Mouse (Mus musculus): ENCODE measurements around the gene Tec. TPM values are rescaled to one million over a fixed set of nuclear protein-coding genes. Genes with fewer than 3 reads are reported as not detected.

Tec gene
- polyA plus RNA-seq, 1 experiment from 2014 or later: 4.3 TPM

DNA sequence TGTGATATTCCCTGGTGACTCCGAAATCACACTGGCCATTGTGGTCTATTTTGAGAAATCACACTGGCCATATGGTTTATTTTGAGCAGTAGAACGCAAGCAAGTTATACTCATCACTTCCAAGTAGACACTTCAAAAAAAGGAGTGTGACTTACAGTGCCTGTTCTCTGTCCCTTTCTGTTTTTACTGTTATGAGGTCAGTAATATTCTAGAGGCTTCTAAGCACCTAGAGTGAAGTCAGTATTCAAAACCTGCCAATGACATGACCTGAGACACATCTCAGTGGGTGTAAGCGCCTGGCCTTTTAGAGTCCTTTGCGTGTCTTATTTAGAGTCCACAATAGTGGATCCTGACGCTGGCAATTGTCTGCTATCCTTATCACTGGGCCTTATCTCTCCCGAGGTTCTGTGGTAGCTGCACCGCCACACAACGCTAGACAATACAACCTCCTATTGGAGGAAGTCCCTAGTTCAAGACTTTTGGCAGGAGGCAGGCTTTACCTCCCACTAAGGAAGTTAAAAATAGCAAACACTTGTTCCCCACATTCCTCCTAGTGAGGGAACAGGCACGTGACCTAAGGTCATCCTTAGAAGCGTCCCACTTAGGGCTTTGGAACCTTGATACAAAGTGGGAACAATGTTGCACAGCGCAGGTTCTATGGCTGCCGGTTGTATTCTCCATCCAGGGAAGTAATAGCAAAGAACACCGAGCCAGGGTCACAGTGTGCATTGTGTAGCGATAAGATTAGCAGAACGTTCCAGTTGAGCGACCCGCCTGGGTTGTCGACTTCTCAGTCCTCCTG lies 28.4 kb upstream of the Tec start:
- no peaks in the 10 kb centered on the region for H3K9me3 ChIP-seq (replicated peaks; ENCODE audit: control insufficient read depth, low read length)
- H3K27ac ChIP-seq (ENCODE audit: low read depth, low read length): no peak overlapping the region
- H3K27me3 ChIP-seq (replicated peaks; ENCODE audit: control insufficient read depth, insufficient read depth, low read length): no peaks in the 10 kb centered on the region
- H3K36me3 ChIP-seq (ENCODE audit: control insufficient read depth, insufficient read depth, low read length): no peaks in the 10 kb centered on the region
- no peak overlapping the region for H3K9ac ChIP-seq (ENCODE audit: low read length)
- DNase-seq (ENCODE audit: low spot score) (no peak), ATAC-seq (no peak)
- WGBS: 81% methylated on average over 18 of the region's 18 CpGs
- H3K4me2 ChIP-seq (ENCODE audit: low read length): no peak overlapping the region
- H3K4me1 ChIP-seq (ENCODE audit: control insufficient read depth, insufficient read depth, low read length): no peaks in the 10 kb centered on the region
- no peak overlapping the region for H3K4me3 ChIP-seq (ENCODE audit: low read depth, low read length)

DNA sequence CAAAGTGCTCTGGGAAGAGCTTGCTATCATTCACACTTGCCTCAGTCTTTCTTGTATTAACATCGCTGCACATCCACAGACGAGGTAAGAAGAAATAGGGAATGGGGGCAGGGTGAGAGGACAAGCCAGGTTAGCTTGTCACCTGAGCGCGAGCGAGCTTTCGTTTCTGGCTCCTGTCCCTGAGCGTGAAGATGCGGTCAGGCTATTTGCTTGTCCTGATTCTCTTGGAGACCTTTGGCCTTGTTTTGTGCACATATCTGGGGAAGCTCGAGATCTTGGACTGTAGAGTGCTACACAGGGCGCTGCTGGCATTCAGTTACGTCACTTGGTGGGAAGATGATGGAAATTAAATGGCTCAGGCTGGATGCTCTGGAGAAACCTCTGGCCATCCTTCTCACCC lies 27.0 kb upstream of the Tec start:
- Histone ChIP-seq H3K9me3 (replicated peaks; ENCODE audit: control insufficient read depth, low read length) (no peaks in the 10 kb centered on the region), H3K9ac (ENCODE audit: low read length) (no peak overlapping the region), H3K36me3 (ENCODE audit: control insufficient read depth, insufficient read depth, low read length) (no peaks in the 10 kb centered on the region), H3K4me2 (ENCODE audit: low read length) (no peak overlapping the region), H3K27me3 (replicated peaks; ENCODE audit: control insufficient read depth, insufficient read depth, low read length) (no peaks in the 10 kb centered on the region), H3K4me1 (ENCODE audit: control insufficient read depth, insufficient read depth, low read length) (no peaks in the 10 kb centered on the region), H3K27ac (ENCODE audit: low read depth, low read length) (no peak overlapping the region), H3K4me3 (ENCODE audit: low read depth, low read length) (no peak overlapping the region)
- no peak for DNase-seq (ENCODE audit: low spot score)
- no peak for ATAC-seq
- WGBS: 89% methylated on average over 11 of the region's 11 CpGs

- Histone ChIP-seq H3K36me3 (ENCODE audit: control insufficient read depth, insufficient read depth, low read length) (no peaks in the 10 kb centered on the region), H3K4me2 (ENCODE audit: low read length) (no peak overlapping the region), H3K4me1 (ENCODE audit: control insufficient read depth, insufficient read depth, low read length) (no peaks in the 10 kb centered on the region), H3K9me3 (replicated peaks; ENCODE audit: control insufficient read depth, low read length) (no peaks in the 10 kb centered on the region), H3K4me3 (ENCODE audit: low read depth, low read length) (no peak overlapping the region), H3K27ac (ENCODE audit: low read depth, low read length) (no peak overlapping the region), H3K27me3 (replicated peaks; ENCODE audit: control insufficient read depth, insufficient read depth, low read length) (no peaks in the 10 kb centered on the region), H3K9ac (ENCODE audit: low read length) (no peak overlapping the region)
- 60% methylated on average over 5 of the region's 5 CpGs for WGBS
- no peak for ATAC-seq
- DNase-seq (ENCODE audit: low spot score): no peak
These were observed 25.7 kb upstream of the Tec start for GRCm38 (mm10) chr5:72893987-72894386.

DNA sequence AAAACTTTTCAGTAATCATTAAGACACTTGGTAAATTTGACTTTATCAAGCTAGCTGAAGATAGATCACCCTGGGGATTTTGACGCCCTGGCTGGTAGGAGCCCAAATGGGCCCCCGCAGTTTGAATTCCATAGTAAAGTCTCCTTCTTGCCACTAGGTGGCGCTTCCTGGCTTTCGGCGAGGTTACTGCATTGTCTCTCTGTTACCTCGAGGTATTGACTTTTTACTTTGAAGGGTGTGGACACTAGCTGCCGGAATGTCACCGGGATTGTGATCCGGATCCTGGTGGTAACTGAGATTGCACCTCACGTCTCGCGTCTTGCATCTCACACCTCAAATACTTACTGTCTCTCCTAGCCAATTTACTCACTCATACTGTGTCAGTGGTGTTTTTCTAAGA lies 23.3 kb upstream of the Tec start:
- no peaks in the 10 kb centered on the region for H3K36me3 ChIP-seq (ENCODE audit: control insufficient read depth, insufficient read depth, low read length)
- no peaks in the 10 kb centered on the region for H3K27me3 ChIP-seq (replicated peaks; ENCODE audit: control insufficient read depth, insufficient read depth, low read length)
- ATAC-seq (peak; percentile 72; the same call in 1 of the 2 replicates), DNase-seq (ENCODE audit: low spot score) (peak; percentile 68)
- WGBS: 7% methylated on average over 12 of the region's 12 CpGs
- no peaks in the 10 kb centered on the region for H3K4me1 ChIP-seq (ENCODE audit: control insufficient read depth, insufficient read depth, low read length)
- H3K4me2 ChIP-seq (ENCODE audit: low read length): no peak overlapping the region
- H3K4me3 ChIP-seq (ENCODE audit: low read depth, low read length): no peak overlapping the region
- H3K27ac ChIP-seq (ENCODE audit: low read depth, low read length): no peak overlapping the region
- H3K9me3 ChIP-seq (replicated peaks; ENCODE audit: control insufficient read depth, low read length): no peaks in the 10 kb centered on the region
- no peak overlapping the region for H3K9ac ChIP-seq (ENCODE audit: low read length)

GRCm38 (mm10) chr5:72888260-72888659 lies 20.0 kb upstream of the Tec start:
- H3K9me3 ChIP-seq (replicated peaks; ENCODE audit: control insufficient read depth, low read length): no peaks in the 10 kb centered on the region
- H3K27me3 ChIP-seq (replicated peaks; ENCODE audit: control insufficient read depth, insufficient read depth, low read length): no peaks in the 10 kb centered on the region
- H3K27ac ChIP-seq (ENCODE audit: low read depth, low read length): no peak overlapping the region
- DNase-seq (ENCODE audit: low spot score) (no peak), ATAC-seq (no peak)
- no peak overlapping the region for H3K4me3 ChIP-seq (ENCODE audit: low read depth, low read length)
- H3K9ac ChIP-seq (ENCODE audit: low read length): no peak overlapping the region
- H3K36me3 ChIP-seq (ENCODE audit: control insufficient read depth, insufficient read depth, low read length): no peaks in the 10 kb centered on the region
- 82% methylated on average over 7 of the region's 7 CpGs for WGBS
- H3K4me2 ChIP-seq (ENCODE audit: low read length): no peak overlapping the region
- H3K4me1 ChIP-seq (ENCODE audit: control insufficient read depth, insufficient read depth, low read length): no peaks in the 10 kb centered on the region

- Histone ChIP-seq H3K27me3 (replicated peaks; ENCODE audit: control insufficient read depth, insufficient read depth, low read length) (no peaks in the 10 kb centered on the region), H3K9ac (ENCODE audit: low read length) (no peak overlapping the region), H3K27ac (ENCODE audit: low read depth, low read length) (no peak overlapping the region), H3K4me2 (ENCODE audit: low read length) (no peak overlapping the region), H3K4me1 (ENCODE audit: control insufficient read depth, insufficient read depth, low read length) (no peaks in the 10 kb centered on the region), H3K9me3 (replicated peaks; ENCODE audit: control insufficient read depth, low read length) (no peaks in the 10 kb centered on the region), H3K4me3 (ENCODE audit: low read depth, low read length) (no peak overlapping the region), H3K36me3 (ENCODE audit: control insufficient read depth, insufficient read depth, low read length) (no peaks in the 10 kb centered on the region)
- ATAC-seq: no peak
- 84% methylated on average over 19 of the region's 19 CpGs for WGBS
- no peak for DNase-seq (ENCODE audit: low spot score)
These were observed 18.4 kb upstream of the Tec start for GRCm38 (mm10) chr5:72886458-72887222.

- no peaks in the 10 kb centered on the region for H3K27me3 ChIP-seq (replicated peaks; ENCODE audit: control insufficient read depth, insufficient read depth, low read length)
- H3K4me3 ChIP-seq (ENCODE audit: low read depth, low read length): no peak overlapping the region
- H3K4me2 ChIP-seq (ENCODE audit: low read length): no peak overlapping the region
- no peaks in the 10 kb centered on the region for H3K36me3 ChIP-seq (ENCODE audit: control insufficient read depth, insufficient read depth, low read length)
- WGBS: 88% methylated on average over 3 of the region's 3 CpGs
- no peaks in the 10 kb centered on the region for H3K9me3 ChIP-seq (replicated peaks; ENCODE audit: control insufficient read depth, low read length)
- H3K9ac ChIP-seq (ENCODE audit: low read length): no peak overlapping the region
- H3K4me1 ChIP-seq (ENCODE audit: control insufficient read depth, insufficient read depth, low read length): no peaks in the 10 kb centered on the region
- ATAC-seq (no peak), DNase-seq (ENCODE audit: low spot score) (no peak)
- H3K27ac ChIP-seq (ENCODE audit: low read depth, low read length): no peak overlapping the region
These were observed 15.4 kb upstream of the Tec start for GRCm38 (mm10) chr5:72883706-72884105.

DNA sequence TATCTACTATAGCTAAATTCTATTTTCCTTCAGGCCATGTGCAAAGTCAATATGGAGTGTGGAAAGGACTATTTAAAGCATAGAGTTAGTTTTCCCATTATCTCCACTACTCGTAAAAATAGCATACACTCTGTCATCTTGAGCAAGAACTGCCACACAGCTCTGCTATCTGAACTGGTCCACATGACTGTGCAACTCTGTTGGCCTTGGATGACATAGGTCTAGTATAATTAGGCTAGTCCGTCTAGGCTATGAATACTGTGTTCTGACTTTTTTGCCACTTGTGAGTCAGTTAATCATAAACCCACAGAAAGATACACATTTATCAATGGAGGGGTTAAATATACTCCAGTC lies 14.1 kb upstream of the Tec start:
- no peak overlapping the region for H3K9ac ChIP-seq (ENCODE audit: low read length)
- ATAC-seq (no peak), DNase-seq (ENCODE audit: low spot score) (no peak)
- H3K27me3 ChIP-seq (replicated peaks; ENCODE audit: control insufficient read depth, insufficient read depth, low read length): no peaks in the 10 kb centered on the region
- H3K4me1 ChIP-seq (ENCODE audit: control insufficient read depth, insufficient read depth, low read length): no peaks in the 10 kb centered on the region
- no peak overlapping the region for H3K4me2 ChIP-seq (ENCODE audit: low read length)
- H3K9me3 ChIP-seq (replicated peaks; ENCODE audit: control insufficient read depth, low read length): no peaks in the 10 kb centered on the region
- 75% methylated on average over 2 of the region's 2 CpGs for WGBS
- H3K36me3 ChIP-seq (ENCODE audit: control insufficient read depth, insufficient read depth, low read length): no peaks in the 10 kb centered on the region
- H3K4me3 ChIP-seq (ENCODE audit: low read depth, low read length): no peak overlapping the region
- no peak overlapping the region for H3K27ac ChIP-seq (ENCODE audit: low read depth, low read length)

GRCm38 (mm10) chr5:72881748-72882411 lies 13.6 kb upstream of the Tec start:
- H3K9me3 ChIP-seq (replicated peaks; ENCODE audit: control insufficient read depth, low read length): no peaks in the 10 kb centered on the region
- no peaks in the 10 kb centered on the region for H3K36me3 ChIP-seq (ENCODE audit: control insufficient read depth, insufficient read depth, low read length)
- H3K4me1 ChIP-seq (ENCODE audit: control insufficient read depth, insufficient read depth, low read length): no peaks in the 10 kb centered on the region
- 91% methylated on average over 12 of the region's 12 CpGs for WGBS
- H3K27me3 ChIP-seq (replicated peaks; ENCODE audit: control insufficient read depth, insufficient read depth, low read length): no peaks in the 10 kb centered on the region
- no peak overlapping the region for H3K4me2 ChIP-seq (ENCODE audit: low read length)
- no peak overlapping the region for H3K4me3 ChIP-seq (ENCODE audit: low read depth, low read length)
- DNase-seq (ENCODE audit: low spot score): no peak
- H3K9ac ChIP-seq (ENCODE audit: low read length): no peak overlapping the region
- no peak for ATAC-seq
- no peak overlapping the region for H3K27ac ChIP-seq (ENCODE audit: low read depth, low read length)

Measured in forebrain, embryonic 14.5 days (tissue).